Mouse (Mus musculus): ENCODE data around the gene Adgrf4.

DNA sequence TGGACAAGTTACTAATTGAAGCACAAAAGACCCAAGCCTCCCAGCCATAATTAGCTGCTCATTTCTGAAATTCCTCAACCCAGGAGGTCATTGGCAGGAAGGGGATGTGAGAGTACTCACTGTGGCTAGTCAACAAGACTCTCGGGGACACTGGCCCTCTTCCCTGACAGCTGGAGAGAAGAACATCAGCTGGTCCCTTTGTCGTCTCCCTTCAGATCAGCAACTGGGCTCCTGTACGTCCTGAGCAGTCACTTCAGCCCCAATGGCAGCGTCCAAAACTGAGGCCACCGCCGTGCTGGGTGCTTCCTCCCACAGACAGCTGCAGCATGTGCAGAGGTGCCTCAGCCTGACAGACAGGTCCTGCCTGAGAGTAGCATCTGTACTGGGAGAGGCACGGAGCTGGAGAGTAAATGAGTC, 49.7 kb upstream of the Adgrf4 start, which contains the start of gene Adgrf2:
- TF ChIP-seq CTCF (IDR thresholded peaks at IDR 0.05; ENCODE audit: extremely low read depth, insufficient read length, insufficient replicate concordance, low read depth, low read length) (no peak), POLR2A (IDR thresholded peaks at IDR 0.05; ENCODE audit: low read depth, low read length) (no peak)
